Mouse (Mus musculus) G1E (cell line): ENCODE results near the gene 5330417C22Rik.

Experiments used
- CTCF ChIP-seq: IDR thresholded peaks from 2 replicates; pipeline ENCODE4 v1.5.1; 2012; ENCODE audit warnings: low read depth, low read length, inconsistent platforms, mixed read lengths
- GATA1 ChIP-seq: IDR thresholded peaks from 2 replicates; pipeline ENCODE4 v1.6.1; 2012; ENCODE audit warnings: borderline replicate concordance, low read length, inconsistent platforms, mixed read lengths
- POLR2AphosphoS5 ChIP-seq: IDR thresholded peaks from 2 replicates; pipeline ENCODE4 v1.6.1; 2012; ENCODE audit warnings: low read depth, low read length, inconsistent platforms; ENCODE audit not compliant: insufficient replicate concordance
- TAL1 ChIP-seq: conservative IDR thresholded peaks from 2 replicates; pipeline ENCODE4 v1.6.1; 2012; ENCODE audit warnings: low read depth, low read length, inconsistent platforms, mixed read lengths

- TF ChIP-seq CTCF (no peak), POLR2AphosphoS5 (no peak), GATA1 (no peak), TAL1 (no peak)
Observed at GRCm38 (mm10) chr3:108584580-108584979, 48.2 kb upstream of the 5330417C22Rik start.
